Mouse (Mus musculus) right cerebral cortex, postnatal 4 days (tissue): Measurements from ENCODE around the gene Sis.

Experiments used
- DNase-seq: peaks from one replicate; pipeline ENCODE4 v3.0.0-alpha.2; 2022

Gene Sis

DNA sequence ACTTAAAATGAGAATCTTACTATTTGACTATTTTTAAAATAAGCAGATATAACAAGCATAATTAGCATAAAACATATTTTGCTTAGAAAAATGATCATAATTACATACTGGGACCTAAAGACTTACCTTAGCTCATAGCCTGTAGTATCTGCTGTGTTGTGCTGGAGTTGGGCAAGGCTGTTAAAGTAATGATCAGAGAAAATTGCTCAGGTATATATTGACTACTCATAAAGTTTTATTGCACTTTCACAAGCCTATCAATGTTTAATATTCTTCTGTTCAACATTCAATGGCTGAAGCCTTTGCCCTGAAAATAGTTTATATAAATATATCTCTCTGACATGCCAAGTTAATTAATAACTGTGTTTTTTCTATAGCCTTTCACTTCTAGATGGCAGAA, at the start of gene Sis:
Gene Sis, minus strand, starts transcription at position 189 of the 400 bp plus-strand sequence.
- no peak for DNase-seq

DNA sequence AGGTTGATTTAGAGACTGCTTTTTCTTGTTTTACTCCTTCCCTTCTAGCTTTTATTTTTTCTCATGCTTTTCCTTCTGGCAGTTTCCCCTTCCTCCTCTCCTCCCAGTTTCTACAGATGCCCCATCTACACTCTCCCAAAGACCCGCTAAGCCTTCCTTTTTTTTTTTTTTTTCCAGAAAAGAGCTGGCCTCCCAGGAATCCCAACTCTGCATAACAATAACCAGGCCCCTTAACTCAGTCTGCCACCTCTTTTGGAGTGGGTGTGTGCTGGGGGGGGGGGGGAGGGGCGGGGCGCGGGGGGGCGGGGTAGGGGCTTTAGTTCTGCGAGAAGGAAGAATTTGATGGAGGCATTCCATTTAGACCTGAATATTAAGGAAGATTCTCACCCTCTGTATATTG, 38.4 kb upstream of the Sis start:
- DNase-seq = no peak

DNA sequence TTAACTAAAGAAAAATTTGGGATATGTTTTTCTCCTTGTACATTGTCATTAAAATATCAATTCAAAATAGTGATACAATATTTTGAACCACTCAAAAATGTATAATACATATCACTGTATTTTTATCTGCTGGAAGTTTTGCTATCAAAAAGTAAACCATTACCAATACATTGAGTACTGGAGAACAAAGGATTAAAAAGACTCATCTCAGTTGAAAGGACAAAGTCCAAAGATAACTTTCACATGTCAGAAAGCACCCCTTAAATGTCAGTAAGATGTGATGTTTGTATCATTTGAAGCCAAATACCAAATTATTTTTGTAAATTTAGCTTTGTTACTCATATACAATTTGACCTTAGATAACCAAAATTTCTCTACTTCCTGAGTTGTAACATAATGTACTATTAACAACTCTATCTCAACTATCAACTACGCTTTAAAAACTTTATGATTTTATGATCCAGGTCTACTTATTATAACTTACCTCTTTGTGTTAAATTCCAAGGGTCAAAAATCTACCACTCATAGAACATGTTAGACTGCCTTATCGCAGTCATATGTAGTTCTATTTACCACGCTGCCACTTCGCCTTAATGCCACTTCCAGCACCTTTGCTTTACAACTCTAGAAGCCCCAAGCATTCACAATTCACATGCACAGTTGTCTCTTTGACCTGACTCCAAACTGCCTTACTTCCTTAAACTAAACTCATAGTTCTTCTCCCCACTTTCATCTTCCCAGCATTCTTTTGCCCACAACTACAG, 35.5 kb upstream of the Sis start:
- no peak for DNase-seq

DNA sequence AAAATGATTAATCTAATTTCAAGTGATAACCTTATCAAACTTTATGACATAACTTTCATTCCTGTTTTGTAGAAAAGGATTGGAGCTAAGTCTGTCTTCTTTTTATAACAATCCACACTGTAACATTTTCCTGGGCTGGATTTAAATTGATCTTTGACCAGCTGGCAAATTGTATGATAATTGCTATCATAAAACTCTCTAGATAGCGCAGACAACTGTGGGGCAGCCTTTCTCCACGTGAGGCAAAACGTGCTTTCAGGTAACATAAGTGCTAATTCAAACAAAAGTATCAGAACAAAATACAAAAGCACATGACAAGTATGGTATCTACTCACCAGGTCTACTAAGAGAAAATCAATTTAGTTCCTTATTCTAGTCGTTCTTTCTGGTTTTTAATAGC, 29.9 kb upstream of the Sis start:
- DNase-seq = no peak

DNA sequence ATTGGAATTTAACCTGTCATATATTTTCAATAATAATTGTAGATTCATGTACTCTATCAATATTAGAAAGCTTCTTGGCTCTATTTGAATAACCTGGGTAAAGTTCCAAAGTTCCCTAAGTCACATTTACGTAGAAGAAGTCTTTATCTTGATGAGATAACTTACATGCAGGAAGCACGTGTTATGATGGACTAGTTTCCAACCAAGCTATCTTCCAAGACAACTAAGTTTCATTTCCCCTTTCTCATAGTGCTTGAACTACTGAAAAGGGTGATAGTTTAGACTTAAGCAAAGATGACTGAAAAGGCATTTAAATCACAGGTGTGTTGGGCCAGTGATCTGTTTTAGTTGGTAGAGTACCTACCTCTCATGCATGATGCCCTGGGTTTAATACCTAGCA, 23.3 kb upstream of the Sis start:
- DNase-seq = no peak

DNA sequence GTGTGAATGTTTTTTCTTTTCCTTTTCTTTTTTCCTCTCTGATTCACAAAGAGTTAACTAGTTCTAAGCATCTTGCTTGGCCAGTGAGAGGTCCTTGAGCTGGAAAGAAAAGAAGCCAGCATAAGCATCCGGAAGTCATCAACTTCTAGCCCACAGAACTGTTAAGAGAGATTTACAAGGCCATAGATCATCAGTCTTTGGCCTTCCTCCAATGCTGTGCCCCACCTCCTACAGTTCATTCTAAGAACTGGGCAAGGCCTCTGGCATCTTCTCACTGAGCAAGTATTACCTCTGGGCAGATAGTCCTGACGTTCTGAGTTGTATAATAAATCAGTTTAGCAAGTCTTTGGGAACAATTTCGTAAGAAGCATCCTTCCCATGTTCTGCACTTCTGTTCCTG, 8.9 kb upstream of the Sis start:
- DNase-seq = no peak

DNA sequence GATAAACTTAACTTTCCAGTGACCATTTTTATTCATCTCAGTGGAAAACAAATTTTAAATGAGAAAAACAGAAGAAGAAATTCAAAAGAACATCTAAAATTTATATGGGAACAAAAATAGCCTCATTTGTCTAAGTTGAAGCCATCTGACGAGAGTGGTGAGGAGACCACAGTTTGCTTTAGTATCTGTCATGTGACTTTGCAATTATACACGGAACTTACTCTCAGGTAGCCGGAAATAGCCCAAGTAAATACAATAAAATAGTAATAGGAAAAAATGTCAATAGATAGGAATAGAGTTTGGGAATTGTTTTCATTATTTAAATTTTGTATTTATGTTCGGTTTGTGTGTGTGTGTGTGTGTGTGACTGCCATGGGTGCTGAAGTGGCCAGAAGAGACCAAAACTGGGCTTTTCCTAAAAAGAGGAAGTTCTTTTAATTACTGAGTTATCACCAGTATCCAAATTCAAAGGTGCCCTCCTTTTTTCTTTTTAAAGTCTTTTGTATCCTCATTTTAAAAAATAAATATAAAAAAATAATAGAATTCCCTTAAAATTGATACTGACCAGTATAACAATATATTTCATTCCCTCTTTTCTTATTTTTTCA, 48.6 kb downstream of the Sis start:
- no peak for DNase-seq

DNA sequence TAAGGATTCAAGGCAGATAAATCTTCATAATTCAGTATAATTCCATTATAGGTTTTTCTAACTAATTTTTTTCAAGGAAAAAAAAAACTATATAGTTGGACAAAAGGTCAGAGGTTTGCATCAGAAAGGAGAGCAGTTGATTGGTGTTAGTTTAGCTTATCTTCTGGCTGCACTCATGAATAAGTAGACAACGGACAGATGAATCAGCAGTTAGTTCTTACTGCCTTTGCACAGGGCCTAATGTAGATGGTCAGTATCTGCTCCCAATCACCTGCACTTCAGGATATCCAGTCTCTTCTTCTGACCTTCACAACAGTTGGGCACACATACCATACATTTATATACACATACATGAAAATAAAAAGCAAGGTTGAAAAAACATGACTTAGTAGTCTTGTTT, 85.2 kb downstream of the Sis start:
- DNase-seq = no peak

DNA sequence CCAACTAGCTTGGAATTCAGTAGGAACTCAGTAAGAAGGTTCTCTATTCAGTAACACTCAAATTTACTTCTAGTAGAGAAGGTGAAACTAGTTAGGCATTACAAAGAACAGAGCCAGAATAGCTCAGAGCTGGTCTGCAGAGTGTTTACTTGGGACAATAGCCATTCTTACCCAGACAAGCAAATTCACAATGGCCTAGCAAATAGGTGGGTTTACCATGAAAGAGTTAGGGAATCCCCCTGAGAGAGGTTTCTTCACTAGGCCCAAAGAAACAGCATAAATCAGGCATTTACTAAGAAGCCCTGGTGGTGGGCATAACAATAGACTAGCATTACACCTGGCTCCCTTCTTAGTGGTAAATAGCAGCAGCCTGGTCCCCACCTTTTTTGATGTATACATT, 99.5 kb downstream of the Sis start:
- no peak for DNase-seq

DNA sequence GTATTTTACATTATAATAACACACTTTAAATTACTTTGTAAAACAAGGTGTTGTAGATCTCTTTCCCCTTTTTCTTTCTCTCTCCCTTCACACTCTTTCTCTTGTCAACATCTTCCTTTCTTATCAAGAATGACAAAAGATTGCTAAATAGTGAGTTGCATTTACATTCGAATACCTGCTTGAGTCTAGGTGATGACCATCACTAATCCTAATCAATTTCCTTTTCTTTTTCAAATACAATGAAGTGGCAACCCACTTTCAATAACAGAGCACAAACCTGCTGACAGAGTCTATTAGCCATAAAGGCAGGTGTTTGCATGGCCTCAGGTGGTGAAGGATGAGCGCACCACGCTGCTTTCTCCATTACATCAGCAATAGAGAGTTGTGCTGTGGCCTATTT, 108.9 kb downstream of the Sis start:
- DNase-seq = no peak

DNA sequence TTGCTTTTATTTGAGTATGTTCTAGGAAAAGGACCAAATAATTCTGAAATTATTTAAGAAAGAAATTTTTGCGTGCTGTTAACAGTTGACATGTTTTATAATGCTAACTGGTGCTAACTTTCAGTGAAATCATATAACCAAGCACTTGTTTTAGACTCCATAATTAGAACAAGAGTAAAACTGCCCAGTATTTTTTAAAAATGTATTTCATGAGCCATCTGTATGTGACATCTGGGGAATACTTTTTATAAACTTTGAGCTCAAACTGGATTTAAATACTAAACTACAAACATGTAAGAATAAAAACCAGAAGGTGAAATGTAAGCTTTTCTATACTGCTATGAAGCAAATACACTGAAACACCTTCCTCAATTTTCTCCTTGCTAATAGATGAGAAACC, 112.3 kb downstream of the Sis start:
- no peak for DNase-seq

DNA sequence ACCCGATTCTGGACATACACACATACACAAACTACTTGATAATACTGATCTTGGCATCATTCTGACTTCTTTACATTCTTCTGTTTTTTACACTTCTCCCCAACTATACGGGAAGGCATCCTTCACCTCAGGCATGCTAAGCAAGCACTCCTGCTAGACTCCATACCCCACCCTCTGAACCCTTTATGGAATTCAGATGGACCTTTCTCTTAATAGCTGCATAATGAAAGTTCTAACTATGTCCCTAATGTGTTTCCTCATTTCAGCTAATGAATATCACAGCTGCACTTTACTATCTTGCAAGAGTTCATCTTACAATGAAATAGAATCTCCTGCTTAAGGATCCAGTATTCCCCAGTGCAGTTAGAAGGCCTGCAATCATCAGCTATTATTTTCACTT, 127.0 kb downstream of the Sis start:
- DNase-seq = no peak
